Mouse (Mus musculus) 3134 (cell line): ENCODE measurements at regions not wholly inside any gene's neighbourhood (a gene's known extent, or its start where the extent isn't known, plus 50 kb on each side); places are given as distances from the start of the nearest gene placed in this dataset.

ENCODE experiments used
- DNase-seq: peaks from one replicate; pipeline ENCODE4 v3.0.0-alpha.2; 2011; ENCODE audit warnings: low spot score; ENCODE audit not compliant: insufficient read length; ENCODE audit errors: extremely low read depth

GRCm38 (mm10) chr8:44656031-44656430 is 279.2 kb upstream of the Fat1 start:
- no peak for DNase-seq

GRCm38 (mm10) chr8:44656470-44656869 is 278.8 kb upstream of the Fat1 start:
- no peak for DNase-seq

DNA sequence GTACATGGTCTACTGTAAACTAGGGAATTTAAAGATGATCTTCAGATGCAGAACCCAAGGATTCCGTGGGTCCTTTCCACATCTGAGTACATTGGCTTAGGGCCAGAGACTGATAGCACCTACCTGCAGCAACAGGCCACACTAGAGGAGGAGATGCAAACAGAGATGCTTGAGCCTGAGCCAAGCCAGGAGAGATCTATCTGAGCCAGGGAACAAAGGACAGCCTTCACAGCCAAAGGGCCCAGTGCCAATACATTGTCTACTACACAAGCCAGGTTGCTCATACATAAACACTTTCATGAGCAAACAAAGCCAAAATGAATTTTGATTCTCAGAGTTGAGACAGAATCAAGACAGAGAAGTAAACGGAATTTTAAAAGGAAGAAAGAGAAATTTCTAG is 273.6 kb upstream of the Fat1 start:
- DNase-seq = no peak

- DNase-seq = no peak
These were observed 248.1 kb upstream of the Fat1 start for GRCm38 (mm10) chr8:44687126-44687525.

- no peak for DNase-seq
These were observed 245.2 kb upstream of the Fat1 start for GRCm38 (mm10) chr8:44689837-44690592.

GRCm38 (mm10) chr8:44690593-44690950 is 244.7 kb upstream of the Fat1 start:
- DNase-seq = no peak

- DNase-seq = no peak
These were observed 244.1 kb upstream of the Fat1 start for GRCm38 (mm10) chr8:44691140-44691539.

- no peak for DNase-seq
These were observed 243.1 kb upstream of the Fat1 start for GRCm38 (mm10) chr8:44692036-44692688.

GRCm38 (mm10) chr8:44694861-44695260 is 240.4 kb upstream of the Fat1 start:
- no peak for DNase-seq

- no peak for DNase-seq
These were observed 239.0 kb upstream of the Fat1 start for GRCm38 (mm10) chr8:44696066-44696853.

- DNase-seq = no peak
These were observed 235.7 kb upstream of the Fat1 start for GRCm38 (mm10) chr8:44699384-44700105.

DNA sequence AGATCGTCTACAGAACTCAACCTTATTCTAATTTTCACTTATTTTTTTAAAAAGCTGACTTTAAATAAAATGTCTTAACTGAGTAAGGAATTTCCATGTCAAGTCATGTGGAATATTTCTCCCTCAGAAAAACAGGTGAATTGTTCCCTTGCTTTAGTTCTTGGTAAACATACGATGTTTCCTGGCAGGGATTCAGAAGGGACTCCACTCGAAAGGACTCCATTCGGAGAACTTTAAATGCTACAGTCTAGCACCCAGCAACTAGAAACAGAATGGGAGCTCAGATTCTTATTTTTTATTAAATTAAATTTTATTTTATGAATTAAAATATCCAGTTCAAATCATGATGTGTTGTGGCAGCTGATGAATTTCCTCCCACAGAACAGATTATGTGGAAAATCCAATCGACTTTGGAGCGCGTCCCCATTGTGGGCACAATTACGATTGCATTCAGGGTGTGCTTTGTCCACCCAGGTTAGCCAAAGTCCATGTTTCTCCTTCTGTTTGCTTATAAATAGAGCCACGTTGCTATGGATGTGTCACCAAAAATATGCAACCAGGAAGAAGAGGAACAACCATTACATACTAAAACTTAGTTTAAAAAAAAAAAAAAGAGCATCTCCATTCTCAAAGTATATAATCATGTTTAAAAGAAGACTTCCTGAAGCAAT is 230.5 kb upstream of the Fat1 start:
- DNase-seq = no peak

DNA sequence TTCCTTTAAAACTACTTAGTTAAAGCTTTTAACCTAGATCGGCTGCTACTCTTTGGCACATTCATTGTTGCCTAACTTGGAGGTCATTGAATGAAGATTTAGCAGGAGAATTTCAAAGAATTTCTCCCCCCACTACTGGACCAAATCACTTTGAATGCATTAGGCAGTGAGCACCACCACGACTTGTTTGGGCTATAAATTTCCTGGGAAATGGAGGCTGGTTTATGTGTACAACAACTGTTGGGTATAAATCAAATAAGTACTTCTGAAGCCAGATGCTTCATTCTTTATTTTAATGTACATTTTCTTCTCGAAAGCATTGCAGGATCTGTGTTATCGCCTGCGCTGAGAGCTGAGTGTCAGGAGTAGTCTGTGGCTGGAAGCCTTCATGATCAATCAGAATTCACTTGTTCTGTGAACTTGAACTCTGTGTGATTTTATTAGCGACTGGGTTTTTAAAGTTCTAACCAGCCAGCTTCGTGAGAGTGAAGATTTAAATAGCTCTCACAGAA is 226.5 kb upstream of the Fat1 start:
- no peak for DNase-seq

- no peak for DNase-seq
These were observed 225.9 kb upstream of the Fat1 start for GRCm38 (mm10) chr8:44709171-44709940.

DNA sequence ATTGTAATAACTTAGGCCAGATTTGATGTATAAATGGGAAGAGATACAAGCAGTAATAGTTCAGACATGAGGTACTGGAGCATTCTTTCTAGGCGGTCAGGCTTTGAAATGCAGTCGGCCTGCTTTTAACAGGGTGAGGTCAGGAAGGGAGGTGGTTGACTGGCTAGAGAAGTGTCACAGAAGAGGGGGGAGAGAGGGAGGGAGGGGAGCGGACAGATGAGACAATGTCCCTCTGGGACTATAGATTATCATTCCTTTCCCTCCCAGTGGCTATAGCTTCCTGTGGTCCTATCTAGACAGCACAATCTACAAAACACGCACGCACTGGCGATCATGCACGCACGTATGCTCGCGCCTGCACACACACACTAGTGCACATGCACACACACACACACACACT is 200.7 kb upstream of the Fat1 start:
- DNase-seq = no peak

DNA sequence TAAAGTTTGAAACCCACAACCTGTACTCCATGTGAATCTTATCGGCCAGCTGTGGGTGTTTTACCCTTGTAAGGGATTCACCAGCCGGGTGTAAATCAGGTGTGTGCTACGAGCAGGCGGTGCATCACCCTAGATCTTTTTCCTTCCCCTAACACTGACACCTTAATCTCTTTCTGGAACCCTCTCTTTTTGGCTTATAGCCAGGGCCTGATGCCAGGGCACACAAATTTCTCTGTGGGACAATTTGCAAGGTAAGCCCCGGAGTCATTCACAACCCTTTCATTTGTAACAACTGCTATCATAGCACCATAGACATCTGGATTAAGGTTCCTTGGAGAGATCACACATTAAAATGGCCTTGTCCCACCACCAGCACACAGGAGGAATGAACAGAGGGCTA is 199.4 kb upstream of the Fat1 start:
- DNase-seq = no peak

GRCm38 (mm10) chr8:44743353-44743752 is 191.9 kb upstream of the Fat1 start:
- peak; percentile 6 for DNase-seq

- DNase-seq = no peak
These were observed 190.1 kb upstream of the Fat1 start for GRCm38 (mm10) chr8:44744991-44745658.

GRCm38 (mm10) chr8:44758727-44759126 is 176.5 kb upstream of the Fat1 start:
- DNase-seq = no peak
